Mouse (Mus musculus): Measurements from ENCODE around the gene Pcyox1.
"Not testable (repeated sequence)": the region's sequence is repeated elsewhere in the genome, so short reads cannot be mapped to it uniquely, and the experiment has no call there.

The Pcyox1 gene

GRCm38 (mm10) chr6:86397257-86397980, 465 bp upstream of the Pcyox1 start:
- no peak for DNase-seq (ENCODE audit: low spot score in 2 of 2)

- DNase-seq (ENCODE audit: low spot score in 2 of 2) = no peak
Measured at GRCm38 (mm10) chr6:86395969-86396368, 985 bp downstream of the Pcyox1 start.

GRCm38 (mm10) chr6:86395021-86395420, 1.9 kb downstream of the Pcyox1 start:
- DNase-seq (ENCODE audit: low spot score in 2 of 2) = no peak

GRCm38 (mm10) chr6:86394078-86394720, 2.8 kb downstream of the Pcyox1 start:
- DNase-seq (ENCODE audit: low spot score in 2 of 2) = no peak

GRCm38 (mm10) chr6:86393187-86393586, 3.8 kb downstream of the Pcyox1 start:
- DNase-seq (ENCODE audit: low spot score in 2 of 2) = no peak

GRCm38 (mm10) chr6:86391326-86391725, 5.6 kb downstream of the Pcyox1 start:
- DNase-seq (ENCODE audit: low spot score in 2 of 2) = no peak

GRCm38 (mm10) chr6:86388461-86388860, 8.5 kb downstream of the Pcyox1 start:
- DNase-seq (ENCODE audit: low spot score in 2 of 2) = no peak

GRCm38 (mm10) chr6:86387313-86387712, 9.6 kb downstream of the Pcyox1 start:
- no peak for DNase-seq (ENCODE audit: low spot score in 2 of 2)

- no peak for DNase-seq (ENCODE audit: low spot score in 2 of 2)
Measured at GRCm38 (mm10) chr6:86385362-86386104, 11.4 kb downstream of the Pcyox1 start.

- DNase-seq (ENCODE audit: low spot score in 2 of 2) = no peak
Measured at GRCm38 (mm10) chr6:86384692-86385091, 12.3 kb downstream of the Pcyox1 start.

- DNase-seq (ENCODE audit: low spot score in 2 of 2) = no peak
Measured at GRCm38 (mm10) chr6:86383370-86383769, 13.6 kb downstream of the Pcyox1 start.

- DNase-seq (ENCODE audit: low spot score in 2 of 2) = no peak
Measured at GRCm38 (mm10) chr6:86382551-86382950, 14.4 kb downstream of the Pcyox1 start.

- not testable (repeated sequence) for DNase-seq (ENCODE audit: low spot score in 2 of 2)
Measured at GRCm38 (mm10) chr6:86380112-86380511, 16.8 kb downstream of the Pcyox1 start.

- no peak for DNase-seq (ENCODE audit: low spot score in 2 of 2)
Measured at GRCm38 (mm10) chr6:86378341-86378740, 18.6 kb downstream of the Pcyox1 start.

GRCm38 (mm10) chr6:86373556-86373955, 23.4 kb downstream of the Pcyox1 start:
- no peak for DNase-seq (ENCODE audit: low spot score in 2 of 2)

- DNase-seq (ENCODE audit: low spot score in 2 of 2) = no peak
Measured at GRCm38 (mm10) chr6:86371950-86372516, 24.9 kb downstream of the Pcyox1 start.

- peak; percentile 93 to 96 for DNase-seq (ENCODE audit: low spot score in 2 of 2)
Measured at GRCm38 (mm10) chr6:86371340-86371911, 25.5 kb downstream of the Pcyox1 start.

GRCm38 (mm10) chr6:86370764-86371339, 26.1 kb downstream of the Pcyox1 start, which contains the start of gene Snrpg:
Snrpg (plus strand) TSS chr6:86371304.
- DNase-seq (ENCODE audit: low spot score in 2 of 2) = no peak

GRCm38 (mm10) chr6:86370093-86370713, 26.8 kb downstream of the Pcyox1 start:
- no peak for DNase-seq (ENCODE audit: low spot score in 2 of 2)

- no peak for DNase-seq (ENCODE audit: low spot score in 2 of 2)
Measured at GRCm38 (mm10) chr6:86368479-86368878, 28.5 kb downstream of the Pcyox1 start.

GRCm38 (mm10) chr6:86366853-86367249, 30.1 kb downstream of the Pcyox1 start:
- no peak for DNase-seq (ENCODE audit: low spot score in 2 of 2)

Data from cerebellum, postnatal 4 days (tissue).